Mouse (Mus musculus) embryo, embryonic 11 days (tissue): Measurements from ENCODE around the gene Dhdh.
"Not testable (repeated sequence)": the region's sequence is repeated elsewhere in the genome, so short reads cannot be mapped to it uniquely, and the experiment has no call there.

ENCODE experiments used
- DNase-seq: peaks from one replicate; pipeline ENCODE4 v3.0.0-alpha.2; 2015

Gene Dhdh

GRCm38 (mm10) chr7:45509181-45509882 is 20.7 kb upstream of the Dhdh start:
- DNase-seq: no peak

GRCm38 (mm10) chr7:45508561-45508960 is 20.0 kb upstream of the Dhdh start:
- no peak for DNase-seq

- no peak for DNase-seq
Observed at GRCm38 (mm10) chr7:45507583-45507982, 19.0 kb upstream of the Dhdh start.

- no peak for DNase-seq
Observed at GRCm38 (mm10) chr7:45498427-45498826, 9.8 kb upstream of the Dhdh start.

- DNase-seq: no peak
Observed at GRCm38 (mm10) chr7:45494548-45494947, 5.9 kb upstream of the Dhdh start.

- DNase-seq: no peak
Observed at GRCm38 (mm10) chr7:45492951-45493350, 4.3 kb upstream of the Dhdh start.

- no peak for DNase-seq
Observed at GRCm38 (mm10) chr7:45492225-45492844, 3.7 kb upstream of the Dhdh start.

GRCm38 (mm10) chr7:45491264-45491663 is 2.7 kb upstream of the Dhdh start:
- no peak for DNase-seq

- peak; percentile 48 for DNase-seq
Observed at GRCm38 (mm10) chr7:45490822-45491221, 2.2 kb upstream of the Dhdh start.

GRCm38 (mm10) chr7:45489578-45489977 is 973 bp upstream of the Dhdh start:
- no peak for DNase-seq

GRCm38 (mm10) chr7:45487861-45488292 is 728 bp downstream of the Dhdh start:
- peak; percentile 50 for DNase-seq

- no peak for DNase-seq
Observed at GRCm38 (mm10) chr7:45486761-45487415, 1.7 kb downstream of the Dhdh start, which contains the start of gene Gm45808. Gm45808 (minus strand) TSS chr7:45486811.

GRCm38 (mm10) chr7:45486158-45486557 is 2.4 kb downstream of the Dhdh start:
- no peak for DNase-seq

GRCm38 (mm10) chr7:45484985-45485384 is 3.6 kb downstream of the Dhdh start:
- DNase-seq: not testable (repeated sequence)

GRCm38 (mm10) chr7:45482166-45482565 is 6.4 kb downstream of the Dhdh start:
- DNase-seq: no peak

GRCm38 (mm10) chr7:45481374-45481927 is 7.2 kb downstream of the Dhdh start, which contains the start of gene Tulp2:
Tulp2 (plus strand) TSS chr7:45481877.
- DNase-seq: peak; percentile 80

GRCm38 (mm10) chr7:45480310-45480709 is 8.3 kb downstream of the Dhdh start:
- DNase-seq: not testable (repeated sequence)

- no peak for DNase-seq
Observed at GRCm38 (mm10) chr7:45478774-45479173, 9.8 kb downstream of the Dhdh start.

GRCm38 (mm10) chr7:45477003-45477402 is 11.6 kb downstream of the Dhdh start:
- peak; percentile 78 for DNase-seq

GRCm38 (mm10) chr7:45476453-45476852 is 12.2 kb downstream of the Dhdh start:
- no peak for DNase-seq

- DNase-seq: no peak
Observed at GRCm38 (mm10) chr7:45475291-45475969, 13.2 kb downstream of the Dhdh start.

- DNase-seq: peak; percentile 86
Observed at GRCm38 (mm10) chr7:45470869-45471268, 17.7 kb downstream of the Dhdh start.
